1 mouse cellular context compared by ENCODE assay signal in the genomic region with DNA sequence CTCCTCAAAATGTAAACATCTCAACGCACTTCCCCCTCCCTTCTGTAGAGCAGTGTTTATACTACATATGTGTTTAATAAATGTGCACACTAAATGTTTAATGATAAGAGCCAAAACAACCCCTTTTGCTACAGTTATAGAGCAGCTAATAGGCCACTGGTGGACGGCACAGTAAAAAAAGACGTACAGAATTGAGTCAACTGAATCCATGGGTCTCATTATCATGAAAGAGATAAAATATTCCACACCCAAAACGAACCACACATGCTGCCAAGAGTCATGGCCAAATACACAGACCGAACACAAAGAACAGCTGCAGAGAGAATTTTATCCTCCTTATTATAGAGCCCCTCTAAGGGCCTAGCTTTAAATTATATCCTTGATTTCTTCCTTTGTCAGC.
TF ChIP-seq lines count a peak whose summit lies in the region.

No protein-coding gene starts in this region.

TF ChIP-seq in MEL, 35 proteins besides CTCF, POLR2A, EP300 and RAD21 (continued from another document):
- no peak for TF ChIP-seq CHD2 (IDR thresholded peaks at IDR 0.05; ENCODE audit: low read length)
- TF ChIP-seq NELFE (IDR thresholded peaks at IDR 0.05; ENCODE audit: low read depth, low read length) = no peak
- peak; percentile 83 for TF ChIP-seq SIN3A (IDR thresholded peaks at IDR 0.05; ENCODE audit: low read length)
- TF ChIP-seq BHLHE40 (IDR thresholded peaks at IDR 0.05; ENCODE audit: borderline replicate concordance, low read depth, low read length) = 0 out of 2 replicates have a peak, but pooled peaks have one; percentile 31
- TF ChIP-seq ZC3H11A (IDR thresholded peaks at IDR 0.05; ENCODE audit: low read depth, low read length) = no peak
- no peak for TF ChIP-seq E2F4 (IDR thresholded peaks at IDR 0.05; ENCODE audit: borderline replicate concordance, low read depth, low read length)
- TF ChIP-seq MAZ (IDR thresholded peaks at IDR 0.05; ENCODE audit: low read depth, low read length) = no peak
- TF ChIP-seq USF1 (IDR thresholded peaks at IDR 0.05; ENCODE audit: low read depth, low read length) = no peak
- peak; percentile 77 for TF ChIP-seq ZNF384 (IDR thresholded peaks at IDR 0.05; ENCODE audit: low read depth, low read length)
- no peak for TF ChIP-seq GABPA (IDR thresholded peaks at IDR 0.05; ENCODE audit: low read depth, low read length)
- TF ChIP-seq POLR2AphosphoS5 (IDR thresholded peaks at IDR 0.05; ENCODE audit: borderline replicate concordance, low read depth, low read length) = no peak
- TF ChIP-seq SMC3 (IDR thresholded peaks at IDR 0.05; ENCODE audit: low read depth, low read length) = no peak
- TF ChIP-seq TCF12 (IDR thresholded peaks at IDR 0.05; ENCODE audit: low read depth, low read length) = peak; percentile 69; the same call in 1 of the 2 replicates
- peak; percentile 80 for TF ChIP-seq GATA1 (IDR thresholded peaks at IDR 0.05; ENCODE audit: low read depth, low read length)
- TF ChIP-seq UBTF (IDR thresholded peaks at IDR 0.05; ENCODE audit: borderline replicate concordance, insufficient read depth, low read depth, low read length) = no peak
- 0 out of 2 replicates have a peak, but pooled peaks have one; percentile 11 for TF ChIP-seq JUND (IDR thresholded peaks at IDR 0.05; ENCODE audit: low read depth, low read length)
- TF ChIP-seq POLR2AphosphoS2 (IDR thresholded peaks at IDR 0.05; ENCODE audit: low read length) = no peak
- no peak for TF ChIP-seq ELF1 (IDR thresholded peaks at IDR 0.05; ENCODE audit: low read depth, low read length)
- no peak for TF ChIP-seq USF2 (IDR thresholded peaks at IDR 0.05; ENCODE audit: borderline replicate concordance in 1 of 2, insufficient read depth in 1 of 2, low read depth in 1 of 2, low read length in 2 of 2)
- no peak for TF ChIP-seq ZKSCAN1 (IDR thresholded peaks at IDR 0.05; ENCODE audit: low read depth, low read length)
- peak; percentile 86 for TF ChIP-seq ETS1 (IDR thresholded peaks at IDR 0.05; ENCODE audit: low read depth, low read length)
- no peak for TF ChIP-seq MAFK (IDR thresholded peaks at IDR 0.05; ENCODE audit: borderline replicate concordance, low read depth, low read length)
- no peak for TF ChIP-seq KAT2A (conservative IDR thresholded peaks at IDR 0.05; ENCODE audit: low read depth, low read length)
- TF ChIP-seq HCFC1 (IDR thresholded peaks at IDR 0.05; ENCODE audit: low read depth, low read length) = 0 out of 2 replicates have a peak, but pooled peaks have one; percentile 22
- peak; percentile 51 for TF ChIP-seq RCOR1 (IDR thresholded peaks at IDR 0.05; ENCODE audit: low read depth, low read length)
- peak; percentile 43; the same call in 1 of the 2 replicates for TF ChIP-seq MYC (IDR thresholded peaks at IDR 0.05; ENCODE audit: low read depth, low read length)
- TF ChIP-seq NRF1 (IDR thresholded peaks at IDR 0.05; ENCODE audit: insufficient read depth, low read depth, low read length, poor library complexity, severe bottlenecking) = no peak
- no peak for TF ChIP-seq TAL1 (IDR thresholded peaks at IDR 0.05; ENCODE audit: low read length)
- no peak for TF ChIP-seq MEF2A (IDR thresholded peaks at IDR 0.05; ENCODE audit: extremely low read depth, insufficient replicate concordance, low read depth, low read length, poor library complexity, severe bottlenecking)
- TF ChIP-seq TBP (IDR thresholded peaks at IDR 0.05; ENCODE audit: low read depth, low read length) = no peak
